ENCODE assay signal across 8 mouse cellular contexts in genomic region chr2:70558112-70558842, GRCm38 (mm10). TPM values are rescaled to one million over a fixed set of nuclear protein-coding genes. Genes with fewer than 3 reads are reported as not detected.
DNase-seq lines count a peak whose midpoint lies in the region; TF ChIP-seq lines count a peak whose summit lies in the region.

No protein-coding gene starts in this region.

- H3K9me3 ChIP-seq in E14TG2a.4 (ENCODE audit: low read length): peaks cover under 1% of the 10 kb centered on the region; the same call in 1 of the 2 replicates
- H3K9me3 ChIP-seq in embryonic facial prominence, embryonic 10.5 days: no peaks in the 10 kb centered on the region

- peak; percentile 89 for DNase-seq in adrenal gland, postnatal 10 days
- DNase-seq in embryonic facial prominence, embryonic 10.5 days (ENCODE audit: low spot score): peak; percentile 89
- DNase-seq in heart, postnatal 14 days: peak; percentile 71 to 84
- peak; percentile 83 for DNase-seq in layer of hippocampus, adult 9-11 months
- peak; percentile 75 to 83 for DNase-seq in lung, postnatal 4 days
- peak; percentile 86 for DNase-seq in right cerebral cortex, adult 18-20 months
- peak; percentile 80 for DNase-seq in thymus, postnatal 4 days

- no peak overlapping the region for H3K27ac ChIP-seq in embryonic facial prominence, embryonic 10.5 days (replicated peaks)

- peak overlapping the region; percentile 62 for H3K4me3 ChIP-seq in E14TG2a.4 (replicated peaks; ENCODE audit: low read length)
- H3K4me3 ChIP-seq in embryonic facial prominence, embryonic 10.5 days: no peak overlapping the region

- H3K27me3 ChIP-seq in E14TG2a.4 (ENCODE audit: insufficient read depth, low read length): peaks cover 32% of the 10 kb centered on the region
- H3K27me3 ChIP-seq in embryonic facial prominence, embryonic 10.5 days (replicated peaks; ENCODE audit: low read depth, poor library complexity, severe bottlenecking): peaks cover 55% of the 10 kb centered on the region

- 7% methylated on average over 18 of the region's 18 CpGs for WGBS in embryonic facial prominence, embryonic 10.5 days

- TF ChIP-seq CTCF in E14TG2a.4 (conservative IDR thresholded peaks at IDR 0.05; ENCODE audit: low read length): peak; percentile 92

- intact Hi-C loops in heart, postnatal 14 days (cut with DNase I): loop anchor here (1.0 to 2.0 kb wide), 2 partner anchors 331 to 432 kb away; no protein-coding TSS in a partner anchor

- peaks cover 64% of the 10 kb centered on the region for H3K4me1 ChIP-seq in E14TG2a.4 (replicated peaks; ENCODE audit: low read depth, low read length)
- H3K4me1 ChIP-seq in embryonic facial prominence, embryonic 10.5 days: peaks cover 25% of the 10 kb centered on the region

- H3K36me3 ChIP-seq in E14TG2a.4 (ENCODE audit: insufficient read depth, low read length): no peaks in the 10 kb centered on the region
- H3K36me3 ChIP-seq in embryonic facial prominence, embryonic 10.5 days (replicated peaks): no peaks in the 10 kb centered on the region

RNA-seq across cellular contexts. Expression of gene Gad1, which starts 5.4 kb away (rescaled TPM):
- 1 to 10 TPM in 1 of 2 experiments, under 1 TPM in 1; 0.78 to 1.7 TPM for total RNA-seq in adrenal gland, postnatal 10 days (2021)
- 0.47 and 0.91 TPM in 2 replicates for polyA plus RNA-seq in embryonic facial prominence, embryonic 10.5 days (2016; fragmentation: Nextera tagmentation; extraction: Ambion mirVana)
- under 1 TPM; 0.43 to 0.51 TPM for total RNA-seq in heart, postnatal 14 days (2021)

RNA-seq across cellular contexts. Expression of gene Erich2, which starts 49.7 kb away (rescaled TPM):
- under 1 TPM; 0.15 to 0.18 TPM for total RNA-seq in adrenal gland, postnatal 10 days (2021)
- 0.87 and 1.2 TPM in 2 replicates for polyA plus RNA-seq in embryonic facial prominence, embryonic 10.5 days (2016; fragmentation: Nextera tagmentation; extraction: Ambion mirVana)
- under 1 TPM; 0.14 to 0.17 TPM for total RNA-seq in heart, postnatal 14 days (2021)
